Mouse (Mus musculus) CD8-positive naive resting alpha-beta T cell, adult 2 months (primary cell): ENCODE results near the gene Ptpn18.

ENCODE experiments used
- DNase-seq, 2 experiments: peaks; one replicate each; pipeline ENCODE4 v3.0.0; 2022; ENCODE audit warnings: low read depth in 2 of 2, low spot score in 2 of 2

The Ptpn18 gene

DNA sequence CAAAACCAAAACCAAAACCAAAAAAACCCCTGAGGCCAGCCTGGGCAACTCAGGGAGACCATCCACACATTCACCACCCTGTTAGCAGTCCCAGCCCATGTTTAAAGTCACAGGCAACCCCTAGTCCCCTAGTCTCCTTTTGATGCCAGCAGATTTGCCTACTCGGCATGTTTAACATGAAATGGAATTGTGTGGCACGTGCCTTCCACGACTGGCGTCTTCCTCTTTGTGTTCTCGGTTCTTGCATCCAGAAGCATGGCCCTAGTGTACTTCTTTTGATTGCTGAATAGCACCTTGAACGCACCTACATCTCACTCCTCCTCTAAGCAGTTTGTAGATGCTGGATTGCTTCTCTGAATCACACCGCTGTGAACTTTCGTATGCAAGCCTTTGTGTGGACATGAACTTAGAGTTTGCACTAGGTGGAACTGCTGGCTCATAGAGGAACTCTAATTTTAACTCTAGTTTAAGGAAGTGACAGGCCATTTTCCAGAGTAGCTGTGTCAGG, 4.8 kb downstream of the Ptpn18 start:
- no peak for DNase-seq

DNA sequence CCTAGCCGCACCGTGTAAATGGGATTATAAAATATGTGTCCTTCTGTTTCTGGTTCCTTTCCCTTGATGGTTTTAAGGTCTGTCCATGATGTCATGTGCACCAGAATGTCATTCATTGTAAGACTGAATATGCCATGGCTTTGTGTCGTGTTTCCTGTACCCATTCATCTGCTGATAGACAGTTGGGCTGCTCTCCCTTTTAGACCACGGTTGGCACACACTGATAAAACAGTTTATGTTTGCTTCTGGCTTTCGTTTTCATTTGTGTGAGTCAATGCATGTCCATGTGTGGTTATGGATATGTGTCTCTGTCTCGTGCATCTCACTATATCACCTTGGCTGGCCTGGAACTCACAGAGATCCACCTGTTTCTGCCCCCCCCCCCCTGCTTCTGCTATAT, 5.9 kb downstream of the Ptpn18 start:
- DNase-seq, result no peak

DNA sequence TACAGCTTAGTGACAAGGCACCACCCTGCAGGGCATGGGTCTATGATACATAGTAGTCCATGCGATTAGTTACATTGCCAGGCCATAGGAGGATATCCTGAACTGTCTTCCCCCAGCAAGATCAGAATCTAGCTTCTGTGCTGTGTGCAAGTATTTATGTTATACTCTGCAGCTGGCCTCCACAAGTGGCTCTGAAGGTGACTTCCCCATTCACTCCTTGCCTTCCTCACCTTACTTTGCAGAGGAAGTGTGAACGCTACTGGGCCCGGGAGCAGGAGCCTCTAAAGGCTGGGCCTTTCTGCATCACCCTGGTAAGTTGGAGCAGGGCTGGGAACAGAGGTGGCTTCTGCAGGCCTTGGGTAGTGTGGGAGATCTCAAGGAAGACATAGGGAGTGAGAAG, 8.5 kb downstream of the Ptpn18 start:
- no peak for DNase-seq

- DNase-seq, result no peak
Observed at GRCm38 (mm10) chr1:34468500-34468899, 8.9 kb downstream of the Ptpn18 start.

DNA sequence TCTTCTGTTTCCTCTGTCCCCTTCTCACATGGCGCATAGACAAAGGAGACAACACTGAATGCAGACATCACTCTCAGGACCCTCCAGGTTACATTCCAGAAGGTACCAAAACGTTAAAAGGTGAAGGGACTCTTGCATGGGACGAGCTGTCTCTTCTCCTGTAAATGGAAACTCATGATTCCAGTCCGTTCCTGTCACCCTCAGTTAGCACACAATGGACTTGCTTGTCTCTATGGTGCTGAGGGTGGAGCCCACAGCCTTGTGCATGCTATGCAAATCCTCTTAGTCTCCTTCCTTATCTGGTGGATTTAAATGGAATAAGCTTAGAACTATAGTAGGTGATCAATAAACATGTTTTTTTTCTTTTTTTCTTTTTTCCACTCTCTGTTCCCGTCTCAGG, 10.2 kb downstream of the Ptpn18 start:
- DNase-seq, result no peak

- DNase-seq, result peak; percentile 36 to 60
Observed at GRCm38 (mm10) chr1:34472427-34473300, 13.1 kb downstream of the Ptpn18 start.

GRCm38 (mm10) chr1:34478891-34479655, 19.5 kb downstream of the Ptpn18 start:
- DNase-seq, result peak in 1 of 2 experiments; percentile 32

GRCm38 (mm10) chr1:34480801-34481200, 21.2 kb downstream of the Ptpn18 start:
- no peak for DNase-seq

DNA sequence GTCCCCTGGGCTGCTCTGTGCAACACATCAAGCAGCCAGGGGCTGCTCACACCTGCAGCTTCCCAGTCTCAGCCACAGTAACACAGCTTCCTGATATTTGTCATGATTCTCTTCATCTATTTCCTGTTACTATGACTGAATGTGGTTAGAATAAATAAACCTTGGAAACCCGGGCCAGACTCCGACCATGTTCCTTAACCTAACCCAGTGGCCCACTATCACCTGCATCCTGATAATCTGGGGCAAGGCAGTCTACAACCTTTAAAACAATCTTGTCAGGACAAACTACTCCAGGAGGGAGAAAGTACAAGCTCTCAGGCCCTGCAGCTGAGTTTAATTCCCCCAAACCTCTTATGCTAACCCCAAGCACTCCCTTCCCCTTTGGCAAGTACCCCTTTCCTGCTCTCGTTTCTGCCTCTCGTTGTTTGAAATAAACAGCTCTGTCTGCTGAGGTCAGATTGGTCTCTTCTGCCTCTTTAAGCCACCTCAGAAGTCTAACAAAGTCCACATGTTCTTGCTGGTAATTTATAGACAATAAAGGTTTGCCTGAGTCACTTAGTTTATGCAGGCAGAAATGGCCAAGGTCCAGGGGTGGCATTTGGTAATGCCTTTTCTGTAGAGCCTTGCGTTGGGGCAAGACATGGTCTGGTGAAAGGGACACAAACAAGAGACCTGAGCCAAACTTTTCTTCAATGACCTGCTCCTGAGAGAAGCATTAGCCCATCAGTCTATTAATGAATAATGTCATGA, 22.5 kb downstream of the Ptpn18 start:
- DNase-seq, result no peak

GRCm38 (mm10) chr1:34484470-34484869, 24.9 kb downstream of the Ptpn18 start:
- no peak for DNase-seq

DNA sequence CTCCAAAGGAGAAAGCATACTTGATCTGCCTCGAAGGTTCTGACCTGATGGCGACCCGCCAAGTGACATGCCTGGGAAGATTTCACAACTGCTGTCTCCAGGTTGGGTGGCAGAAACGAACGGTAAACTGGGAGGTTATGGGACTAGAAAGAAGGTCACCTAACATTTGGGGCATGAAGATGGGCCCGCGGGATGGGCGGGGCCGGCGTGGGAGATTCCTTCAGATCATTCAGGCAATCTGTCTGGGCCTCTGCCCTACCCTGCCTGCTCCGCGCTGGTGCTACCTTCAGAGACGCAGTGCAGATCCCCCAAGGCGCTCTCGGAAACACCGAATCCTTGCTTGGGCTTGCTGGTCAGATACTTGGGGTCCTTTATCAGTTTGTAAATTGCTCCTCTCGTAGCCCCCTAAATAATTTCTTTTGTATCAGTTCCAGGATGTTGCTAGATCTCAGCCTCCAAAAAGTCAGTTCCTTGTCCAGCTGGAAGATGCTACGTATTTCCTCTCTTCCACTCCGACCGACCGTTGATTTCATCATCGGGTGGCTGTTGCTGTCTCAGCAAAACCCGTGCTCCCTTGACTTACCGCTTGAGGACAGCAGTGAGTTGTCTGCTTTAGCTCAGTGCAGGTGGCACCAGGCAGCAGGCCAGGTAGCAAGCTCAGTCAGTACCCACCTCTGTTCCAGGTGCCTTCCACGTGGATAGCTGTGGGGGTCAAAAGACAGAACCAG, 26.1 kb downstream of the Ptpn18 start:
- peak; percentile 41 to 68 for DNase-seq

- DNase-seq, result no peak
Observed at GRCm38 (mm10) chr1:34487383-34487782, 27.8 kb downstream of the Ptpn18 start.

DNA sequence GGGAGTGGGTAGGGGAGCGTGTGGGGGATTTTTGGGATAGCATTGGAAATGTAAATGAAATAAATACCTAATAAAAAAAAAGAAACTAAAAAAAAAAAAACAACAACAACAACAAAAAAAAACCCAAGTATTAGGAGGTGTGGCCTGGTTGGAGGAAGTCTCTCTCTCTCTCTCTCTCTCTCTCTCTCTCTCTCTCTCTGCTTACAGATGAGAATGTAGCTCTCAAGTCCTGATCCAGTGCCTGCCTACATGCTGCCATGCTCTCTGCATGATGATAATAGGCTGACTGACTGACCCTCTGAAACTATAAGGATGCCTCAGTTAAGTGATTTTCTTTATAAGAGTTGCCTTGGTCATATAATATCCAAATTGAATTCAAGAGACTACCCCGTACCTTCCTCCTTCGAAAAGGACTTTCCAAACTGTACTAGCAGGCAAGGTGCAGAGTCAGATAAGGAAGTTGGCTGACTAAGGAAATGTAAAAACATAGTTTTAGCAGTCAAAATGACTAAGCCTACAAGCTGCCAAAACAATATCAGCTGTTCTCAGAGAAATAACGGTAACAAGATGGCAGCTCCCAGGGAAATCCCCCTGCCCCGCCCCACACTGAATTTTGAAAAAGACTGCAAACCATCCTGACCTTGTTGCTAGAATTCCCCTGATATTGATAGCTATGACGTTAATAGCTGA, 30.4 kb downstream of the Ptpn18 start:
- no peak for DNase-seq

DNA sequence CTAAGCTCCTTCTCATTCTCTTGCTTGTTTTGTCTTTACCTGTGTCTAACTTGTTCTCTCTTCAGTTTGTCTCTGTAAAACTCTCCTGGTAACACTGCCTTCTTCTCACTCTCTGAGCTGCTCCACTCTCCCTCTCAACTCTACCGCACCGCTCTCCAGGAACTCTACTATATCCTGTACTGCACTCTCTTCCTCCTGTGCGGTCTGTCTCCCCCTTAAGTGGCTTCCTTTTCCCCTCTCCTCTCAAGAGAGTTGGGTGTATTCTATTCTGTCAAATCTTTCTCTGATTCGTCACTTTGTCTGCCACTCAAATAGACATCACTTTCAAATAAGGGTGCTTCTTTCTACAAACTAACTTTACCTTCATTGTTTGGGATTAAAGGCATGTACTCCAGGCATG, 31.9 kb downstream of the Ptpn18 start:
- no peak for DNase-seq

DNA sequence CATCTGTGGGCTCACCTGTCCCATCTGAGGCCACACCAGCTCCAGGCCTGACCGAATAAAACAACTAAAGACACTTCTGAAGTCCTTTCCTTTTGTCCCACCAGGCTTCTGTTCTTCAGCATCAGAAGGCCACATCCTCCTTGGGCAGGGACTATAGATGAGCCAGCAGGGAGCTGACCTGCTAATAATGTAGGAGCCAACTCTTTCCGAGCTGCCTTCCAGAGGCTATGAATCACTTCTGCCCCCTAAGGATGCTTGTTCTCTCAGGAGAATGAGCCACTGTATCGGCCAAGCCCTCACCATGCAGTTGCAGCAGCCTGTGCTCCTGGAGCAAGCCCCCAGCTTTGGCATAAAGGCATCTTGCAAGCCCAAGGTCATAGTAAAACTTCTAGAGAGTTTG, 43.4 kb downstream of the Ptpn18 start:
- DNase-seq, result no peak

DNA sequence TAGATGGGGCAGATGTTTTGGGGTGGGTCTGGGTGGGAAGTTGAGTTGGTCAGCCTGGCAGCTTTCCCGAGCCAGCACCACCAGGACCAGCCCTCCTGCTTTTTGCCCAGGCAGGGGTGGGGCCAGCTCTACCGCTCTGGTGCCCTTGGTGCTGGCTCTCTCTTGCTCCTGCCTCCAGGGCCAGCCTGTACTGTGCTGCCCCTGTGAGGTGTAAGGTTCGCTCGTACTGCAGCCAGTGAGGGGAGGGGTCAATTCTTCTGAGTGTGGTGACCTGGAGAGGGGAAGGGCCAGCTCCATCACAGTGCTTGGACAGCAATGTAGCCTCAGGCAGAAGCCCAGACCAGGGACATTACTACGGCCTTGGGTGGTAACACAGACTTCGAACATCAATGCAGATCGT, 45.7 kb downstream of the Ptpn18 start:
- DNase-seq, result no peak

GRCm38 (mm10) chr1:34505970-34506551, 46.5 kb downstream of the Ptpn18 start:
- DNase-seq, result no peak

DNA sequence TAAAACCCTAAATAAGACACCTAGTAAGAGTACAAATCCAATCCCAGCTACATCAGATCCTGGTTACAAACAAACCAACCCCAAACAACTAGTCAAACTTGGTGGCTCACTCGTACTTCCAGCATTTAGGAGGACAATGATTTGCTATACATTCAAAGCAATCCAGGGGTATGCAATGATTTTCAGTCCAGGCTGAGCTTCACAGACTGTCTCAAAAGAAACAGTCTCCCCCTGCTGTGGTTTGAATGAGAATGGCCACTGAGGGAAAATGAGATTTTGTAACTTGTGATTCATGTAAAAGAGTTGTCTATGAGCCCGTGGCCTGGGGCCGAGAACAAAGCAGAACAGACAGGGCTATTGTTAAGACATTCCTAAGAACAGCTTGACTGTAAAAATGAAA, 48.4 kb downstream of the Ptpn18 start:
- no peak for DNase-seq

GRCm38 (mm10) chr1:34510575-34510981, 51.0 kb downstream of the Ptpn18 start:
- peak; percentile 43 to 62 for DNase-seq

GRCm38 (mm10) chr1:34511027-34511426, 51.5 kb downstream of the Ptpn18 start:
- peak; percentile 55 to 66 for DNase-seq
